Mouse (Mus musculus) left cerebral cortex, postnatal 10 days (tissue): ENCODE results near the gene Olfr1302. TPM values are rescaled to one million over a fixed set of nuclear protein-coding genes. Genes with fewer than 3 reads are reported as not detected.

Source experiments
- DNase-seq, 2 experiments: peaks; one replicate each; pipeline ENCODE4 v3.0.0; 2021 to 2022; ENCODE audit warnings: low spot score in 2 of 2, mixed read lengths in 1 of 2; ENCODE audit errors: extremely low spot score in 1 of 2
- intact Hi-C: fragments of 180-260 bp; cut with DNase I; formaldehyde crosslinking; loops from one replicate; pipeline ENCODE4 v1.15.1; 2025
- total RNA-seq, 2 experiments: library from RNA; stranded (reverse); gene quantifications; 2 replicates each; pipeline ENCODE4 v1.2.3; 2021

Olfr1302 gene
- total RNA-seq: not detected

GRCm38 (mm10) chr2:111777129-111777528 is at the start of gene Olfr1302:
TSS of gene Olfr1302 (plus strand) at chr2:111777429.
- DNase-seq: no peak
- intact Hi-C loops: no loop called here

- no peak for DNase-seq
- intact Hi-C loops: no loop called here
Observed at GRCm38 (mm10) chr2:111750706-111751105, 26.5 kb upstream of the Olfr1302 start, which contains the start of gene Olfr1301. TSS of gene Olfr1301 (plus strand) at chr2:111751006.

DNA sequence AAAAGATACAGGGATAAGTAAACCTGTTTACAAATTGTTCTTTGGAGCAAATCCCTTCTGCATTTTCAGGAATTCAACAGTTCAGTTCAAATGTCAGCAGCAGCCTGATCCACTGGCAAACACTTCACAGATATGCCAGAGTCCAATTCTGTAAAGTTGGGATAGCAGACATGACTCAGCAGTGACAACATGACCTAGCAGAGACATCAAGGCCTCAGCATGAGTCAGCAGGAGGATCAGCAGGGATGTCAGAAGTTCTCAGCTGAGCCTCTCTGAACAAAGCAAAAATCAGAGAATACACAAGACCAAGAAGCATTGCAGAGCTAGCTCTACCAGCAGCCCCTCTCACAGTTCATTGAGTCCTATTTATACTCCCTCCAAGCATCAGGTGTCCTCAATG is 35.7 kb downstream of the Olfr1302 start:
- intact Hi-C loops: no loop called here
- no peak for DNase-seq

DNA sequence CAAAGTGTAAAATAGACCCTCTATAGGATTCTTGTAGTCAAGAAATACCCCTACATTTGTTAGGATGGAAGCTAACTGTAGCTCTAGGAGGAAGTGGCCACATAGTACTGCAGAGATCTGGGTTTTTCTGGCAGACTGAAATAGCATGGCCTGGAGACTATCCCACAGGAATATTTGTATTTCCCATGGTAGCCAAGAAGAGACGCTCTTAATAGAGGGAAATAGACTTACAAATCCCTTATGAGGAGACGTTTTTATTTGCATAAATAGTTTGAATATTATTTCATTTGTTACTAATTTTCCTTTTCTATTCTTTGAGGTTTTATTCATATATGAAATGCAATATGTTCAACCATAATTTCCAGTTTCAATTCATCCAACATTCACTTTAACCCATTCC is 43.0 kb downstream of the Olfr1302 start, which contains the start of gene Olfr1303:
Olfr1303 (minus strand) TSS at position 101 of the 400 bp plus-strand sequence.
- DNase-seq: no peak
- intact Hi-C loops: no loop called here

Other genes starting within 250 kb of the Olfr1302 start
- not detected for gene Olfr1294, start 237.1 kb upstream of the Olfr1302 start, total RNA-seq
- gene Olfr1295, start 207.7 kb upstream of the Olfr1302 start, total RNA-seq: not detected
- not detected for gene Olfr1297, start 150.9 kb upstream of the Olfr1302 start, total RNA-seq
- gene Olfr1298, start 128.2 kb upstream of the Olfr1302 start, total RNA-seq: not detected
- gene Olfr1299, start 116.0 kb upstream of the Olfr1302 start, total RNA-seq: not detected
- not detected for gene Olfr1301, start 26.4 kb upstream of the Olfr1302 start, total RNA-seq
- gene Olfr1303, start 42.9 kb downstream of the Olfr1302 start, total RNA-seq: not detected
- gene Olfr1305, start 99.7 kb downstream of the Olfr1302 start, total RNA-seq: not detected
- not detected for gene Olfr1306, start 138.8 kb downstream of the Olfr1302 start, total RNA-seq
- gene Olfr1307, start 172.0 kb downstream of the Olfr1302 start, total RNA-seq: under 1 TPM in 1 of 2 experiments, not detected in 1; 0.04 TPM
- not detected for gene Olfr1308, start 187.5 kb downstream of the Olfr1302 start, total RNA-seq
- gene Olfr1309, start 212.9 kb downstream of the Olfr1302 start, total RNA-seq: not detected
- not detected for gene Olfr1310, start 235.3 kb downstream of the Olfr1302 start, total RNA-seq
- gene Olfr1311, start 247.0 kb downstream of the Olfr1302 start, total RNA-seq: not detected